Mouse (Mus musculus): ENCODE measurements around the gene Cntnap2. TPM values are rescaled to one million over a fixed set of nuclear protein-coding genes. Genes with fewer than 3 reads are reported as not detected.

Cntnap2 gene
- polyA plus RNA-seq, 1 experiment from 2014 or later, result 99.3 TPM

DNA sequence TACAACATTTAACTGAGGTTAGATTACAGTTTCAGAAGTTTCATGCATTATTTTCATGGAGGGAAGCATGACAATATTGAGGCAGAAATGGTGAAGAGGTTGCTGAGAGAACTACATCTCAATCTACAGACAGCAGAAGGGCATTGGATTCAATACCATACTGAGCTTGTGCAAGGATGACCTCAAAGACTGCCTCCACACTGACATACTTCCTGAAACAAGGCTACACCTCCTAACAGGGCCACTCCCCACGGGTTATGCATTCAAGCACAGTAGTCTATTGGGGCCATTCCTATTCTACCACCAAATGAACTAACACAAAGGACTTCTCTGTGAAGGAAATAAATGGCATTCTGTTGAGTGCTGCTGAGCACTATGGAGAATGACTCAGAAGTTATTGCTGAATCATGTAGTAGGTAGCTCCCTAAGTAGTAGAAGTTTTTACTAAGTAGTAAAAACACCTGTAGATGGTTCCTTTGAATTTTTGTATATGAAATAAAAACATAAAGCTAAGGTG lies 214.2 kb downstream of the Cntnap2 start:
- ATAC-seq (ENCODE audit: low read depth), result no peak
- H3K4me3 ChIP-seq (ENCODE audit: low read depth, low read length), result no peak overlapping the region
- no peaks in the 10 kb centered on the region for H3K4me1 ChIP-seq (ENCODE audit: control insufficient read depth, insufficient read depth, low read length)
- no peak overlapping the region for H3K27ac ChIP-seq (ENCODE audit: low read depth, low read length)
- H3K4me2 ChIP-seq (ENCODE audit: low read depth, low read length), result no peak overlapping the region
- 29% methylated on average over 1 of the region's 1 CpGs for WGBS
- H3K9me3 ChIP-seq (ENCODE audit: control insufficient read depth, low read length), result no peaks in the 10 kb centered on the region
- H3K36me3 ChIP-seq (ENCODE audit: control insufficient read depth, insufficient read depth, low read length), result no peaks in the 10 kb centered on the region
- no peaks in the 10 kb centered on the region for H3K27me3 ChIP-seq (ENCODE audit: control insufficient read depth, insufficient read depth, low read length)
- H3K9ac ChIP-seq (replicated peaks; ENCODE audit: low read depth, low read length), result no peak overlapping the region

GRCm38 (mm10) chr6:45290154-45290553 lies 231.0 kb downstream of the Cntnap2 start:
- ATAC-seq (ENCODE audit: low read depth), result no peak
- Histone ChIP-seq H3K4me3 (ENCODE audit: low read depth, low read length) (no peak overlapping the region), H3K27ac (ENCODE audit: low read depth, low read length) (no peak overlapping the region), H3K36me3 (ENCODE audit: control insufficient read depth, insufficient read depth, low read length) (no peaks in the 10 kb centered on the region), H3K27me3 (ENCODE audit: control insufficient read depth, insufficient read depth, low read length) (no peaks in the 10 kb centered on the region), H3K9me3 (ENCODE audit: control insufficient read depth, low read length) (no peaks in the 10 kb centered on the region), H3K9ac (replicated peaks; ENCODE audit: low read depth, low read length) (no peak overlapping the region), H3K4me2 (ENCODE audit: low read depth, low read length) (no peak overlapping the region), H3K4me1 (ENCODE audit: control insufficient read depth, insufficient read depth, low read length) (no peaks in the 10 kb centered on the region)
- 79% methylated on average over 1 of the region's 1 CpGs for WGBS

DNA sequence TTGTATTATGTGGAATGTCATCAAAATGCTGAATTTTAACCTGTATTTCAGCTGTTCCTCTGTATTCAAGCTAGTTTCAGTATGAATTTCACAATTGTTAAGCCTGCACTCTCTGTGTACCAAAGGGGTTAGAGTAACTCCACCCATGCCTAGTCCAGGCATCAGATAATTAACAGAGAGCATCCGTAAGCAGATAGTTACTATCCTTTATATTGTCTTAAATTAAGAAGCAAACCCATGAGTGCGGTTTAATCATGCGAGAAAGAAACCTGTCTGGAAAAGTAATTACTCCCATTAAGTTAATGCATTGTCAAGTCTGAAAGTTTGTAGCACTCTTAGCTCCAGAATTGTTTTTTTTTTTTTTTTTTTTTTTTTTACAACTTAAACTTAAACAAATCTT lies 258.3 kb downstream of the Cntnap2 start:
- H3K9ac ChIP-seq (replicated peaks; ENCODE audit: low read depth, low read length), result no peak overlapping the region
- no peak overlapping the region for H3K27ac ChIP-seq (ENCODE audit: low read depth, low read length)
- no peak overlapping the region for H3K4me2 ChIP-seq (ENCODE audit: low read depth, low read length)
- H3K36me3 ChIP-seq (ENCODE audit: control insufficient read depth, insufficient read depth, low read length), result no peaks in the 10 kb centered on the region
- no peaks in the 10 kb centered on the region for H3K4me1 ChIP-seq (ENCODE audit: control insufficient read depth, insufficient read depth, low read length)
- WGBS, result 68% methylated on average over 3 of the region's 3 CpGs
- no peaks in the 10 kb centered on the region for H3K9me3 ChIP-seq (ENCODE audit: control insufficient read depth, low read length)
- no peaks in the 10 kb centered on the region for H3K27me3 ChIP-seq (ENCODE audit: control insufficient read depth, insufficient read depth, low read length)
- no peak overlapping the region for H3K4me3 ChIP-seq (ENCODE audit: low read depth, low read length)
- ATAC-seq (ENCODE audit: low read depth), result no peak

- 6% methylated on average over 2 of the region's 2 CpGs for WGBS
- Histone ChIP-seq H3K9me3 (ENCODE audit: control insufficient read depth, low read length) (no peaks in the 10 kb centered on the region), H3K4me3 (ENCODE audit: low read depth, low read length) (no peak overlapping the region), H3K27me3 (ENCODE audit: control insufficient read depth, insufficient read depth, low read length) (no peaks in the 10 kb centered on the region; the same call in 1 of the 2 replicates), H3K36me3 (ENCODE audit: control insufficient read depth, insufficient read depth, low read length) (no peaks in the 10 kb centered on the region), H3K4me1 (ENCODE audit: control insufficient read depth, insufficient read depth, low read length) (no peaks in the 10 kb centered on the region), H3K4me2 (ENCODE audit: low read depth, low read length) (no peak overlapping the region), H3K9ac (replicated peaks; ENCODE audit: low read depth, low read length) (no peak overlapping the region), H3K27ac (ENCODE audit: low read depth, low read length) (no peak overlapping the region)
- ATAC-seq (ENCODE audit: low read depth), result no peak
Measured at GRCm38 (mm10) chr6:45323505-45323904, 264.3 kb downstream of the Cntnap2 start.

DNA sequence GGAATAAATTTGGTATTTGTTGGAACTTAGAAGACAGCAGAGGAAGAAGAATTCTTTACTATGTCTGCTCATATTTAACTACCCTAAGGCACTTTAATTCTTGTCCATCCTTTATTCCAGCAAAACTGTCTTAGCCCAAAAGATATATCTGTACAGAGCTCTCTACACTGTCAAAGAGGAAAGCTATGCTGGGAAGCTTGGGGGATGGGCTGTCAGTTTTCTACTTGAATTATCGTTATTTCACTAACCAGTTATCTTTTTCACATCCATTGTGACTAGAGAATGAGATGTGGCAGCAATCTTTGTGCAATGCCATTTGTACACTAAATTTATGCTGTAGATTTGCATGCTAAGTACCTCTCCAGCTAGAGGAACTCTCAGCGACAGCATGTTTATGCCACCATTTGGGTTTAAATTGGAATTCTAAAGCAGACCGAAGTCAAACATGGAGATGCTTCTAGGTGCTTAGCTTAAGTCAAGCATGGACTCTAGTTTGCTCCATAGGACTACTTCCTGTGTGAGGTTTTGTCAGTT lies 268.9 kb downstream of the Cntnap2 start:
- no peaks in the 10 kb centered on the region for H3K36me3 ChIP-seq (ENCODE audit: control insufficient read depth, insufficient read depth, low read length)
- 43% methylated on average over 3 of the region's 3 CpGs for WGBS
- H3K27me3 ChIP-seq (ENCODE audit: control insufficient read depth, insufficient read depth, low read length), result no peaks in the 10 kb centered on the region; the same call in 1 of the 2 replicates
- H3K4me3 ChIP-seq (ENCODE audit: low read depth, low read length), result no peak overlapping the region
- no peak overlapping the region for H3K4me2 ChIP-seq (ENCODE audit: low read depth, low read length)
- H3K4me1 ChIP-seq (ENCODE audit: control insufficient read depth, insufficient read depth, low read length), result no peaks in the 10 kb centered on the region
- no peak overlapping the region for H3K27ac ChIP-seq (ENCODE audit: low read depth, low read length)
- no peaks in the 10 kb centered on the region for H3K9me3 ChIP-seq (ENCODE audit: control insufficient read depth, low read length)
- ATAC-seq (ENCODE audit: low read depth), result no peak
- H3K9ac ChIP-seq (replicated peaks; ENCODE audit: low read depth, low read length), result no peak overlapping the region

DNA sequence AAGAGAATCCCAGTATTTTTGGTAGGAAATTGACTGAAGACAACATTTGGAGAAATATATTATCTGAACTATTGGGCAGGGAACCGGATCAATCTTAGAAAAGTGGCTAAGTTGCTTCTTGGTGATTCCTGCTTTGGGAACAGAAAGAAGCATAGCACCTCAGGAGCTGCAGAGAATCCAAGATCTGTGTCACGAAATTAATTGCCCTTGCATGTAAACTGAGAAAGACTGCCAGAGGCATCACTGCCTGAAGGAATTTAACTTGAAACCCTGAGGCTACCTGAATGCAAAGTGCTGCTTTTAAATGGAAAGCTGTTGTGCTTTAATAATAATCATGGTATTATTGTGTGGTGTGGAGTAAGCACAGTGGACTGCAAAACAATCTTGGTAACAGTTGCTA lies 286.2 kb downstream of the Cntnap2 start:
- WGBS, result 84% methylated on average over 2 of the region's 2 CpGs
- no peaks in the 10 kb centered on the region for H3K36me3 ChIP-seq (ENCODE audit: control insufficient read depth, insufficient read depth, low read length)
- no peaks in the 10 kb centered on the region for H3K4me1 ChIP-seq (ENCODE audit: control insufficient read depth, insufficient read depth, low read length)
- H3K4me3 ChIP-seq (ENCODE audit: low read depth, low read length), result no peak overlapping the region
- no peak for ATAC-seq (ENCODE audit: low read depth)
- no peaks in the 10 kb centered on the region for H3K9me3 ChIP-seq (ENCODE audit: control insufficient read depth, low read length)
- no peaks in the 10 kb centered on the region for H3K27me3 ChIP-seq (ENCODE audit: control insufficient read depth, insufficient read depth, low read length)
- H3K27ac ChIP-seq (ENCODE audit: low read depth, low read length), result no peak overlapping the region
- no peak overlapping the region for H3K9ac ChIP-seq (replicated peaks; ENCODE audit: low read depth, low read length)
- no peak overlapping the region for H3K4me2 ChIP-seq (ENCODE audit: low read depth, low read length)

DNA sequence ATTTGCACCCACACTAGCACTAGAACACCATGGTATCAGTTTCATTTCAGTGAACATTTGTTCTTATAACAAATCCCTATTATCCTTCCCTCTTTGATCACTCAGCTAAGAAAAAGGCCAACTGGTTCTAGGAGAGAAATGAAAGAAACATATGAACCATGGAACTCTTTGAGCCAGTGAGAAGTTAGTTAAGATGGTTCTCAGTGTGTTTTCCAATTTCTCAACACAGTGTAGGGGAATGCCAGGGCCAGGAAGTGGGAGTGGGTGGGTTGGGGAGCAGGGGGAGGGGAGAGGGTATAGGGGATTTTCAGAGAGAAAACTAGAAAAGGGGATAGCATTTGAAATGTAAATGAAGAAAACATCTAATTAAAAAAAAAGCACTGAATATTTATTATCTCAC lies 286.8 kb downstream of the Cntnap2 start:
- no peaks in the 10 kb centered on the region for H3K9me3 ChIP-seq (ENCODE audit: control insufficient read depth, low read length)
- no peak overlapping the region for H3K4me3 ChIP-seq (ENCODE audit: low read depth, low read length)
- no peak for ATAC-seq (ENCODE audit: low read depth)
- no peak overlapping the region for H3K4me2 ChIP-seq (ENCODE audit: low read depth, low read length)
- H3K36me3 ChIP-seq (ENCODE audit: control insufficient read depth, insufficient read depth, low read length), result no peaks in the 10 kb centered on the region
- H3K9ac ChIP-seq (replicated peaks; ENCODE audit: low read depth, low read length), result no peak overlapping the region
- H3K27me3 ChIP-seq (ENCODE audit: control insufficient read depth, insufficient read depth, low read length), result no peaks in the 10 kb centered on the region
- no peaks in the 10 kb centered on the region for H3K4me1 ChIP-seq (ENCODE audit: control insufficient read depth, insufficient read depth, low read length)
- no peak overlapping the region for H3K27ac ChIP-seq (ENCODE audit: low read depth, low read length)

- no peak for ATAC-seq (ENCODE audit: low read depth)
- no peak overlapping the region for H3K4me2 ChIP-seq (ENCODE audit: low read depth, low read length)
- H3K27me3 ChIP-seq (ENCODE audit: control insufficient read depth, insufficient read depth, low read length), result no peaks in the 10 kb centered on the region
- H3K27ac ChIP-seq (ENCODE audit: low read depth, low read length), result no peak overlapping the region
- H3K9me3 ChIP-seq (ENCODE audit: control insufficient read depth, low read length), result no peaks in the 10 kb centered on the region
- no peaks in the 10 kb centered on the region for H3K4me1 ChIP-seq (ENCODE audit: control insufficient read depth, insufficient read depth, low read length)
- 4% methylated on average over 1 of the region's 1 CpGs for WGBS
- no peak overlapping the region for H3K9ac ChIP-seq (replicated peaks; ENCODE audit: low read depth, low read length)
- H3K36me3 ChIP-seq (ENCODE audit: control insufficient read depth, insufficient read depth, low read length), result no peaks in the 10 kb centered on the region
- no peak overlapping the region for H3K4me3 ChIP-seq (ENCODE audit: low read depth, low read length)
Measured at GRCm38 (mm10) chr6:45366442-45366841, 307.3 kb downstream of the Cntnap2 start.

DNA sequence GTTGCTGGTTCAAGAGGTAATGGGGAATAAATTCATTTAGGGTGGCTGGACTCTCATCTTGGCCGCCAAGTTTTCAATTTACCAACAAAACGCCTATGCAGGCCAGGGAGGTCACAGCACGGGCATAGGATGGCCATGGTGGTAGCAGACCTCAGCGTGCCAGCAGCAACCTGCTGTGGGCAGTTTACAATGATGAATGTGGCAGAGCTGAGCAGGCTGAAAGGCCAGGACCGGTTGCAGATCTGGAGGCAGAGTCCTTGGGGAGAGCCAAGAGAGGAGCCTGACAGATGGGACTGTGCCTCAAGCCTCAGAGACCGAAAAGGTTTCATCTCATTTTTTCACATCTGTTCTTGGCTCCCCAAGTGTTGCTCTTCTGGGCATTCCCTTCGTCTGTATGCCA lies 322.0 kb downstream of the Cntnap2 start:
- Histone ChIP-seq H3K36me3 (ENCODE audit: control insufficient read depth, insufficient read depth, low read length) (no peaks in the 10 kb centered on the region), H3K4me2 (ENCODE audit: low read depth, low read length) (no peak overlapping the region)
- no peak for ATAC-seq (ENCODE audit: low read depth)

More for the DNA sequence above, 322.0 kb downstream of the Cntnap2 start:
- H3K9me3 ChIP-seq (ENCODE audit: control insufficient read depth, low read length), result no peaks in the 10 kb centered on the region
- no peak overlapping the region for H3K27ac ChIP-seq (ENCODE audit: low read depth, low read length)
- no peak overlapping the region for H3K9ac ChIP-seq (replicated peaks; ENCODE audit: low read depth, low read length)
- H3K27me3 ChIP-seq (ENCODE audit: control insufficient read depth, insufficient read depth, low read length), result no peaks in the 10 kb centered on the region
- H3K4me1 ChIP-seq (ENCODE audit: control insufficient read depth, insufficient read depth, low read length), result no peaks in the 10 kb centered on the region
- H3K4me3 ChIP-seq (ENCODE audit: low read depth, low read length), result no peak overlapping the region
- 42% methylated on average over 7 of the region's 7 CpGs for WGBS

Measured in neural tube, embryonic 14.5 days (tissue).